Comparison of ENCODE assay signal across 8 mouse cellular contexts in genomic region chr12:28750876-28751275, GRCm38 (mm10). TPM values are rescaled to one million over a fixed set of nuclear protein-coding genes. Genes with fewer than 3 reads are reported as not detected.
DNase-seq lines count a peak whose midpoint lies in the region; ATAC-seq and TF ChIP-seq lines count a peak whose summit lies in the region.

No protein-coding gene starts in this region.

- WGBS in heart, embryonic 10.5 days, result 84% methylated on average over 5 of the region's 5 CpGs
- 93% methylated on average over 5 of the region's 5 CpGs for WGBS in stomach, embryonic 14.5 days
- WGBS in stomach, postnatal 0 days, result 94% methylated on average over 5 of the region's 5 CpGs
- WGBS in liver, embryonic 13.5 days (ENCODE audit: insufficient replicate concordance), result 84% methylated on average over 5 of the region's 5 CpGs

- peak overlapping the region; percentile 91; the same call in 1 of the 2 replicates for H3K27ac ChIP-seq in heart, embryonic 10.5 days
- peak overlapping the region; percentile 15; the same call in 1 of the 2 replicates for H3K27ac ChIP-seq in stomach, embryonic 14.5 days (ENCODE audit: low read length)
- no peak overlapping the region; the same call in 1 of the 2 replicates for H3K27ac ChIP-seq in stomach, postnatal 0 days (replicated peaks)
- peak overlapping the region; percentile 81 for H3K27ac ChIP-seq in liver, embryonic 13.5 days

- H3K36me3 ChIP-seq in heart, embryonic 10.5 days, result peaks cover 14% of the 10 kb centered on the region
- peaks cover 3% of the 10 kb centered on the region; the same call in 1 of the 2 replicates for H3K36me3 ChIP-seq in stomach, embryonic 14.5 days (ENCODE audit: control insufficient read depth, insufficient read depth, low read length)
- peaks cover 4% of the 10 kb centered on the region; the same call in 1 of the 2 replicates for H3K36me3 ChIP-seq in stomach, postnatal 0 days (ENCODE audit: control insufficient read depth, insufficient read depth, low read length)
- peaks cover 16% of the 10 kb centered on the region for H3K36me3 ChIP-seq in liver, embryonic 13.5 days

- TF ChIP-seq CTCF in stomach, postnatal 0 days (IDR thresholded peaks at IDR 0.05; ENCODE audit: low read depth), result no peak

- ATAC-seq in stomach, embryonic 14.5 days (ENCODE audit: insufficient number of reproducible peaks, insufficient read depth, low FRiP score, low read depth), result no peak
- ATAC-seq in stomach, postnatal 0 days (ENCODE audit: low FRiP score, low TSS enrichment), result no peak
- no peak for ATAC-seq in liver, embryonic 13.5 days (ENCODE audit: low read depth)

- H3K4me3 ChIP-seq in heart, embryonic 10.5 days, result peak overlapping the region; percentile 71; the same call in 1 of the 2 replicates
- H3K4me3 ChIP-seq in stomach, embryonic 14.5 days (ENCODE audit: low read depth, low read length), result peak overlapping the region; percentile 76; the same call in 1 of the 2 replicates
- no peak overlapping the region; the same call in 1 of the 2 replicates for H3K4me3 ChIP-seq in stomach, postnatal 0 days (ENCODE audit: low read depth, low read length)
- H3K4me3 ChIP-seq in liver, embryonic 13.5 days (replicated peaks), result peak overlapping the region; percentile 76

- peaks cover 34% of the 10 kb centered on the region for H3K4me1 ChIP-seq in heart, embryonic 10.5 days
- H3K4me1 ChIP-seq in stomach, embryonic 14.5 days (ENCODE audit: control insufficient read depth, insufficient read depth, low read length), result peaks cover 11% of the 10 kb centered on the region; the same call in 1 of the 2 replicates
- no peaks in the 10 kb centered on the region; the same call in 1 of the 2 replicates for H3K4me1 ChIP-seq in stomach, postnatal 0 days (replicated peaks; ENCODE audit: control insufficient read depth, insufficient read depth)
- peaks cover 51% of the 10 kb centered on the region for H3K4me1 ChIP-seq in liver, embryonic 13.5 days (replicated peaks)

- intact Hi-C loops in heart, postnatal 14 days (cut with DNase I), result loop anchor here (5.0 kb wide), 1 partner anchor 99 kb away; no protein-coding TSS in a partner anchor

- no peak overlapping the region for H3K9ac ChIP-seq in stomach, embryonic 14.5 days (replicated peaks; ENCODE audit: low read depth, low read length)
- H3K9ac ChIP-seq in stomach, postnatal 0 days (ENCODE audit: low read length), result no peak overlapping the region
- peak overlapping the region; percentile 77 for H3K9ac ChIP-seq in liver, embryonic 13.5 days

- H3K9me3 ChIP-seq in heart, embryonic 10.5 days, result no peaks in the 10 kb centered on the region
- no peaks in the 10 kb centered on the region for H3K9me3 ChIP-seq in stomach, embryonic 14.5 days (ENCODE audit: control insufficient read depth, low read depth, low read length)
- H3K9me3 ChIP-seq in stomach, postnatal 0 days (ENCODE audit: control insufficient read depth, low read length), result no peaks in the 10 kb centered on the region
- no peaks in the 10 kb centered on the region for H3K9me3 ChIP-seq in liver, embryonic 13.5 days (replicated peaks)

- TF ChIP-seq EP300 in stomach, postnatal 0 days (optimal IDR thresholded peaks at IDR 0.05), result no peak

- no peak for DNase-seq in heart, embryonic 10.5 days (ENCODE audit: low spot score)
- DNase-seq in heart, postnatal 14 days, result no peak
- DNase-seq in stomach, postnatal 0 days (ENCODE audit: low spot score), result no peak
- no peak for DNase-seq in liver, embryonic 13.5 days
- no peak for DNase-seq in layer of hippocampus, postnatal 25 days (ENCODE audit: extremely low spot score in 1 of 2, low spot score in 1 of 2)
- DNase-seq in thymus, adult 18-20 months, result no peak
- no peak for DNase-seq in cerebellum, adult 11 months

- H3K27me3 ChIP-seq in heart, embryonic 10.5 days (ENCODE audit: insufficient read depth, poor library complexity, severe bottlenecking), result no peaks in the 10 kb centered on the region
- no peaks in the 10 kb centered on the region for H3K27me3 ChIP-seq in stomach, embryonic 14.5 days (ENCODE audit: control insufficient read depth, insufficient read depth, low read length)
- no peaks in the 10 kb centered on the region for H3K27me3 ChIP-seq in stomach, postnatal 0 days (ENCODE audit: control insufficient read depth, insufficient read depth, low read length)
- H3K27me3 ChIP-seq in liver, embryonic 13.5 days, result no peaks in the 10 kb centered on the region

- H3K4me2 ChIP-seq in stomach, embryonic 14.5 days (replicated peaks; ENCODE audit: low read depth, low read length), result peak overlapping the region; percentile 94
- H3K4me2 ChIP-seq in stomach, postnatal 0 days (replicated peaks; ENCODE audit: low read depth), result no peak overlapping the region; the same call in 1 of the 2 replicates
- H3K4me2 ChIP-seq in liver, embryonic 13.5 days, result peak overlapping the region; percentile 74

RNA-seq across cellular contexts. Expression of gene Trappc12, which starts 0.6 kb away (rescaled TPM):
- polyA plus RNA-seq in heart, embryonic 10.5 days (2016; fragmentation: Nextera tagmentation; extraction: Ambion mirVana), result 31.6 and 34.0 TPM in 2 replicates
- total RNA-seq in heart, postnatal 14 days (2021), result 10 to 100 TPM; 21.6 to 24.9 TPM
- 39.1 and 40.7 TPM in 2 replicates for polyA plus RNA-seq in stomach, embryonic 14.5 days (2014; fragmentation: Nextera tagmentation; extraction: Ambion mirVana)
- polyA plus RNA-seq in stomach, postnatal 0 days (2015; fragmentation: Nextera tagmentation; extraction: Ambion mirVana), result 16.6 and 16.7 TPM in 2 replicates
- 18.6 and 22.1 TPM in 2 replicates for polyA plus RNA-seq in liver, embryonic 13.5 days (2015; fragmentation: Nextera tagmentation; extraction: Ambion mirVana)
- total RNA-seq in layer of hippocampus, postnatal 25 days (2021), result 10 to 100 TPM; 57.9 to 59.4 TPM

RNA-seq across cellular contexts. Expression of gene Eipr1, which starts 0.7 kb away (rescaled TPM):
- 31.3 and 36.0 TPM in 2 replicates for polyA plus RNA-seq in heart, embryonic 10.5 days (2016; fragmentation: Nextera tagmentation; extraction: Ambion mirVana)
- 10 to 100 TPM in 1 of 2 experiments, 1 to 10 TPM in 1; 8.8 to 12.0 TPM for total RNA-seq in heart, postnatal 14 days (2021)
- 27.2 and 31.0 TPM in 2 replicates for polyA plus RNA-seq in stomach, embryonic 14.5 days (2014; fragmentation: Nextera tagmentation; extraction: Ambion mirVana)
- polyA plus RNA-seq in stomach, postnatal 0 days (2015; fragmentation: Nextera tagmentation; extraction: Ambion mirVana), result 22.4 and 23.9 TPM in 2 replicates
- polyA plus RNA-seq in liver, embryonic 13.5 days (2015; fragmentation: Nextera tagmentation; extraction: Ambion mirVana), result 31.7 and 32.8 TPM in 2 replicates
- 10 to 100 TPM; 48.8 to 52.1 TPM for total RNA-seq in layer of hippocampus, postnatal 25 days (2021)
